Mouse (Mus musculus): ENCODE measurements around the gene 4930523C07Rik. TPM values are rescaled to one million over a fixed set of nuclear protein-coding genes. Genes with fewer than 3 reads are reported as not detected.

Gene 4930523C07Rik
- polyA plus RNA-seq, 1 experiment from 2014 or later, result 2.5 TPM

DNA sequence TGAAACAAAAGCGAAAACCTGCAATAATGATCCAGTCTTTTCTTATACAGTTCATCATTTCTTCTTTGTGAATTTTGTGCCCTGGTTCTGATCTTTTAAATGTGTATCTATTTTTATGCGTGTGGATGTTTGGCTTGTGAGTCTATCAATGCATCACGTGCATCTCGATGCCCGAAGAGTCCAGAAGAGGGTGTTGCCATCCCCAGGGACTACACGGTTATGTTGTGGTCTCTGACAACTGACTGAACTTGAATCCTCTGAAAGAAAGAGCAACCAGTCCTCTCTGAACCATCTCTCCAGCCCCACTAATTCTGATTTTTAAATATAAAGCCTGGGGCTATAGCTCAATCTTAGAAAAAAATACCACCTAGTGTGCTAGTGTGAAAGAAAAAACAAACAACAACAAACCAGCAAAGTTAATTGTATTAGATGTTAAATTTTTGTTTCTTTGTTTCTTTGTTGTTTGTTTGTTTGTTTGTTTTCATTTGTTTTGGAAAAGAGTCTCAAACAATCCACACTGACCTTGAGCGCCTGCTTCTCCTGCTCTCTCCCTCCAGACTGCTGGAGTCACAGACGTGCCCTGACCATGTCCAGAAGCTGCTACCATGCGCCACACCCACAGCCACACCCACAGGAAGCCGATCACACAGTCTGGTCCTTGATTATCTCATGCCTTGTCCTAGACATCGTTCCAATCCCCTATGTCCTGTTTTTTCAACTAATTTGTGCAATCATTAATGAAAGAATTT is 18.9 kb upstream of the 4930523C07Rik start:
- ATAC-seq (ENCODE audit: low FRiP score), result no peak
- no peak overlapping the region for H3K4me2 ChIP-seq (replicated peaks; ENCODE audit: low read depth, low read length)

DNA sequence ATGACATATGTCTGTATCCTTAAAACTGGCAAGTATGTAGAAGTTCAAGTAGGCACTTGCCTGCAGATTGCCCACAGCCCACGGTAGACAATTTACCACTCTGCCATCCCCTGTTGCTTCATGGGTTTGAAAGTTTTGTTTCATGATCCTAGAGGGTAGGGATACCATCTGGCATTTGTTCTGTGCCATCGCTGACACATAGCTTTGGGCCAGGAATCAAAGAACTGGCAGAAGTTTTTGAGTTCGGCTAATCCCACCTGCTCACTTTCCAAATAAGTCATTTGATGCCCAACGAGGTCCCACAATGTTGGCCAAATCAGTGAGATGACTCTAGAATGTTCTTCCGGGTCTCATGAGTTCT is 18.3 kb upstream of the 4930523C07Rik start:
- no peak overlapping the region for H3K4me2 ChIP-seq (replicated peaks; ENCODE audit: low read depth, low read length)

More for the DNA sequence above, 18.9 kb upstream of the 4930523C07Rik start:
- Histone ChIP-seq H3K4me1 (replicated peaks; ENCODE audit: control insufficient read depth, insufficient read depth, low read length) (no peaks in the 10 kb centered on the region), H3K36me3 (ENCODE audit: control insufficient read depth, insufficient read depth, low read length) (no peaks in the 10 kb centered on the region), H3K27me3 (ENCODE audit: control insufficient read depth, insufficient read depth, low read length) (no peaks in the 10 kb centered on the region), H3K4me3 (ENCODE audit: low read depth, low read length) (no peak overlapping the region), H3K27ac (ENCODE audit: low read depth, low read length) (no peak overlapping the region), H3K9ac (ENCODE audit: low read depth, low read length) (no peak overlapping the region), H3K9me3 (ENCODE audit: control insufficient read depth, low read length) (no peaks in the 10 kb centered on the region)
- WGBS, result 82% methylated on average over 11 of the region's 11 CpGs
- no peak for DNase-seq (ENCODE audit: low spot score)

DNA sequence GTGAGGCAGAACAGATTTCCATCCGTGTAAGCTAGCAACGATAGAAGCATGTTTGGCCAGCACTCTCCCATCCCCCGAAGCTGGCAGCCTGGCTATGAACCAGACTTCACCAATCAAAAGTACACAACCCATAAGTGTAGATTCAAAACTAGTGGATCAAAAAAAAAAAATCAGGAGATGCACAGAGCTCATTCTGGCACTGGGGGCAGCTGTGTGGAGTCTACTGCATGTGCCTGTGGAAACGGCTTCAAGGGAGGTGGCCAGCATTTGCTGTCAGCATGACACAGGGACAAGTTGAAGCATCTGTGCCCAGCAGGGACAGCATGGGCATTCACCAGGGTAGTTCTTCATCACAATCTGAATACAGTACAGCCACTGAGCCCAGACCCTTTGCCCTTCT is 16.2 kb upstream of the 4930523C07Rik start:
- no peaks in the 10 kb centered on the region for H3K4me1 ChIP-seq (replicated peaks; ENCODE audit: control insufficient read depth, insufficient read depth, low read length)
- H3K9ac ChIP-seq (ENCODE audit: low read depth, low read length), result no peak overlapping the region
- no peak overlapping the region for H3K4me2 ChIP-seq (replicated peaks; ENCODE audit: low read depth, low read length)
- DNase-seq (ENCODE audit: low spot score) (no peak), ATAC-seq (ENCODE audit: low FRiP score) (no peak)
- H3K36me3 ChIP-seq (ENCODE audit: control insufficient read depth, insufficient read depth, low read length), result no peaks in the 10 kb centered on the region
- no peaks in the 10 kb centered on the region for H3K27me3 ChIP-seq (ENCODE audit: control insufficient read depth, insufficient read depth, low read length)
- no peaks in the 10 kb centered on the region for H3K9me3 ChIP-seq (ENCODE audit: control insufficient read depth, low read length)
- 67% methylated on average over 4 of the region's 4 CpGs for WGBS
- H3K27ac ChIP-seq (ENCODE audit: low read depth, low read length), result no peak overlapping the region
- H3K4me3 ChIP-seq (ENCODE audit: low read depth, low read length), result no peak overlapping the region

More for the DNA sequence above, 18.3 kb upstream of the 4930523C07Rik start:
- no peaks in the 10 kb centered on the region for H3K27me3 ChIP-seq (ENCODE audit: control insufficient read depth, insufficient read depth, low read length)
- no peaks in the 10 kb centered on the region for H3K9me3 ChIP-seq (ENCODE audit: control insufficient read depth, low read length)
- no peak overlapping the region for H3K9ac ChIP-seq (ENCODE audit: low read depth, low read length)
- 91% methylated on average over 5 of the region's 5 CpGs for WGBS
- no peak overlapping the region for H3K27ac ChIP-seq (ENCODE audit: low read depth, low read length)
- DNase-seq (ENCODE audit: low spot score) (no peak), ATAC-seq (ENCODE audit: low FRiP score) (no peak)
- H3K36me3 ChIP-seq (ENCODE audit: control insufficient read depth, insufficient read depth, low read length), result no peaks in the 10 kb centered on the region
- no peak overlapping the region for H3K4me3 ChIP-seq (ENCODE audit: low read depth, low read length)
- no peaks in the 10 kb centered on the region for H3K4me1 ChIP-seq (replicated peaks; ENCODE audit: control insufficient read depth, insufficient read depth, low read length)

DNA sequence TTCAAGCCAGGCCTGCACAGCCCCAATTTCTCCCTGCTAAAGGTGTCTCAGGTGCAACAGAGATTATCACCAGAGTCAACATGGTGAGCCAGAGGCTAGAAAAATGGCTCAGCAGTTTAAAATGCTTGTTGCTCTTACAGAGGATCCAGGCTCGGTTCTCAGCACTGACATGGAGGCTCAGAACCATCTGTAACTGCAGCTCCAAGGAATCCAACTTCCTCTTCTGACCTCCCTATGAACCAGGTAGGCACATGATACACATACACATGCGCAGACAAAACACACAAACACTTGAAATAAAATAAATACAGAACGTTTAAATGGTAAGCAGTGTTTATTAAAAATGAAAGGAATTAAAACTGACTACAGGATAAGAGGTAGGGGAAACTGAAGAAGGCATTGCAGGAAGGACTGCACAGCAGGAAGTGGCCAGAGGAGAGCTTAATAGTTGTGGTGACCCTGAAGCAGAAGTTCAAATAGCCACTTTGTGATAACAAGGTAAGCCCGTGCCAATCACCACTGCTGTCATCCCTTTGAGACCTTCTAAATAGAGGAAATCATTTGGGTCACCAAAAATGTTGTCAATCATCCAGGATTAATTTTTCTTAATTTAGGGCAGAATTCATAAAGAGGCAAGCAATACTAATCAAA is 10.1 kb upstream of the 4930523C07Rik start:
- Histone ChIP-seq H3K4me3 (ENCODE audit: low read depth, low read length) (no peak overlapping the region), H3K4me1 (replicated peaks; ENCODE audit: control insufficient read depth, insufficient read depth, low read length) (no peaks in the 10 kb centered on the region), H3K9me3 (ENCODE audit: control insufficient read depth, low read length) (no peaks in the 10 kb centered on the region), H3K36me3 (ENCODE audit: control insufficient read depth, insufficient read depth, low read length) (no peaks in the 10 kb centered on the region), H3K9ac (ENCODE audit: low read depth, low read length) (no peak overlapping the region), H3K27ac (ENCODE audit: low read depth, low read length) (no peak overlapping the region), H3K27me3 (ENCODE audit: control insufficient read depth, insufficient read depth, low read length) (no peaks in the 10 kb centered on the region), H3K4me2 (replicated peaks; ENCODE audit: low read depth, low read length) (no peak overlapping the region)
- no peak for DNase-seq (ENCODE audit: low spot score)
- 86% methylated on average over 4 of the region's 4 CpGs for WGBS
- ATAC-seq (ENCODE audit: low FRiP score), result no peak

DNA sequence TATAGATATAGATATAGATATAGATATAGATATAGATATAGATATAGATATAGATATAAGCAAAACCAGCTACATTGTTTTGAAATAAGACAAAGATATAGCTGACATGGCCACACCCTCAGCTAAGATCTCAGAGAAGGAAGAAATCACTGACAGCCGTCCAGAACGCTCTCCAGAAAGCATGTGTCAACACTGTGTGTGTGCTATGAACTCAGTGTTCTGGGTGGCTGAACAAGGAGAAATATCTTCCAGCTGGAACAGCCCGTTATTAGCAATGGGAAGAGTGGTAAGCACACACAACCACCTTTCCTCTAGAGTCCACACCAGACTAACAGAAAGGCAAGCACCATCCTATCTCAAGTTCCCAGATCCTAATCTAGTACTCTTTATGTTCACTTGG is 8.6 kb upstream of the 4930523C07Rik start:
- Histone ChIP-seq H3K4me2 (replicated peaks; ENCODE audit: low read depth, low read length) (no peak overlapping the region), H3K27ac (ENCODE audit: low read depth, low read length) (no peak overlapping the region), H3K27me3 (ENCODE audit: control insufficient read depth, insufficient read depth, low read length) (no peaks in the 10 kb centered on the region), H3K9me3 (ENCODE audit: control insufficient read depth, low read length) (no peaks in the 10 kb centered on the region), H3K4me1 (replicated peaks; ENCODE audit: control insufficient read depth, insufficient read depth, low read length) (no peaks in the 10 kb centered on the region), H3K9ac (ENCODE audit: low read depth, low read length) (no peak overlapping the region), H3K4me3 (ENCODE audit: low read depth, low read length) (no peak overlapping the region), H3K36me3 (ENCODE audit: control insufficient read depth, insufficient read depth, low read length) (no peaks in the 10 kb centered on the region)
- DNase-seq (ENCODE audit: low spot score) (no peak), ATAC-seq (ENCODE audit: low FRiP score) (no peak)
- WGBS, result 75% methylated on average over 3 of the region's 3 CpGs

DNA sequence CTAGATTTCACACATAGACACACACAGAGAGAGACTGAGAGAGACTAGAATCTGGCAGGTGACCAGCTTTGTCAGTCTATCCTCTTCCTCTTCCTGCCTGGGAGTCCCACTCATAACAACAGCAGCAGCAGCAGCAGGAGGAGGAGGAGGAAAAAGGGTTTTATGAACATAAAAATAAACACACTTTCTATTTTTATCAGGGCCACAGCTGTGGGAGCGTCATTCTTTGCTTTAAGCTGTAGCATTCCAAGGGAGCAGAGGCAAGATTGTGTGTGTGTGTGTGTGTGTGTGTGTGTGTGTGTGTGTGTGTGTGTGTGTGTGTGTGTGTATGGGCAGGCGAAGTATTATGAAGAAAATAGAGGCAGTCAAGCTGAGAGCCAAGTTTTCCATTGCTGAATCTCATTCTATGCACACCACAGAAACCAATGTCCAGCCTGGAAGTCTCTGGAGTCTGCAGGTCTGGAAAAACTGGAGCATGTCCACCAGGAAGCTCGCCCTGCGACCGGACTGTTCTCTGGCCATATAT is 7.1 kb upstream of the 4930523C07Rik start:
- ATAC-seq (ENCODE audit: low FRiP score) (no peak), DNase-seq (ENCODE audit: low spot score) (no peak)
- no peak overlapping the region for H3K27ac ChIP-seq (ENCODE audit: low read depth, low read length)
- H3K4me2 ChIP-seq (replicated peaks; ENCODE audit: low read depth, low read length), result no peak overlapping the region
- WGBS, result 91% methylated on average over 5 of the region's 5 CpGs
- no peak overlapping the region for H3K9ac ChIP-seq (ENCODE audit: low read depth, low read length)
- no peak overlapping the region for H3K4me3 ChIP-seq (ENCODE audit: low read depth, low read length)
- no peaks in the 10 kb centered on the region for H3K36me3 ChIP-seq (ENCODE audit: control insufficient read depth, insufficient read depth, low read length)
- H3K4me1 ChIP-seq (replicated peaks; ENCODE audit: control insufficient read depth, insufficient read depth, low read length), result no peaks in the 10 kb centered on the region
- H3K27me3 ChIP-seq (ENCODE audit: control insufficient read depth, insufficient read depth, low read length), result no peaks in the 10 kb centered on the region
- H3K9me3 ChIP-seq (ENCODE audit: control insufficient read depth, low read length), result no peaks in the 10 kb centered on the region

DNA sequence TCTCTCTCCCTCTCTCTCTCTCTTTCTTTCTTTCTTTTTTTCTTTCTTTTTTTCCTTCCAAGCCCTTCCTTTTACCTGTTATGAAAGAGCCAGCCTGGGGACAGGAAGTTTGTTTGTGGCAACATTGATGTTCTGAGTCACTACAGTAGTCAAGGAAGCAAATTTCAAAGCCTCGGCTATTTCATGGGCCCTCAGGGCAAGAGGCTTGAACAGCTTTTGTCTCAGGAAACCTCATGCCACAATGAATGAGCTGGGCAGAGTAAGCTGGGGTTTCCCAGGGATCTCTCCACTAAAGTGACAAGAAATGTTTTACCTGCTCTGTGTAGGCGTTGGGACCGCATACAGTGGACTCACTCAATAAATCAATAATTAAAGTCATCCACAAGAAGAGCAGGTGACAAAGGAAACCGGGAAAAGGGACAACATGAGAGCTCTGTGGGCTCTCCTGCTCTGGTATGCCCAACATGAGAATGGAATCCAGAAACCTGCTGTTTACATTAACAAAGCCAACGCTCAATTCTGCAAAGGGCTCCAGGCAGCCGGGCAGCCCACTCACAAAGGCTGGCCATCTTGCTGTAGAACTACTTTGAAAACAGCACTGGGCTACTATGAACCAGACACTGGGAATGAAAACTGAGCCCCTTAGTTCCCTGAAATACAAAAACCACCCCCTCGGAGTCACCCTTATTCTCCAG is 4.1 kb upstream of the 4930523C07Rik start:
- WGBS, result 67% methylated on average over 7 of the region's 7 CpGs
- Histone ChIP-seq H3K36me3 (ENCODE audit: control insufficient read depth, insufficient read depth, low read length) (no peaks in the 10 kb centered on the region), H3K9me3 (ENCODE audit: control insufficient read depth, low read length) (no peaks in the 10 kb centered on the region), H3K27me3 (ENCODE audit: control insufficient read depth, insufficient read depth, low read length) (no peaks in the 10 kb centered on the region), H3K27ac (ENCODE audit: low read depth, low read length) (no peak overlapping the region), H3K9ac (ENCODE audit: low read depth, low read length) (no peak overlapping the region), H3K4me1 (replicated peaks; ENCODE audit: control insufficient read depth, insufficient read depth, low read length) (peaks cover 4% of the 10 kb centered on the region; the same call in 1 of the 2 replicates), H3K4me2 (replicated peaks; ENCODE audit: low read depth, low read length) (no peak overlapping the region), H3K4me3 (ENCODE audit: low read depth, low read length) (no peak overlapping the region)
- ATAC-seq (ENCODE audit: low FRiP score) (no peak), DNase-seq (ENCODE audit: low spot score) (no peak)

DNA sequence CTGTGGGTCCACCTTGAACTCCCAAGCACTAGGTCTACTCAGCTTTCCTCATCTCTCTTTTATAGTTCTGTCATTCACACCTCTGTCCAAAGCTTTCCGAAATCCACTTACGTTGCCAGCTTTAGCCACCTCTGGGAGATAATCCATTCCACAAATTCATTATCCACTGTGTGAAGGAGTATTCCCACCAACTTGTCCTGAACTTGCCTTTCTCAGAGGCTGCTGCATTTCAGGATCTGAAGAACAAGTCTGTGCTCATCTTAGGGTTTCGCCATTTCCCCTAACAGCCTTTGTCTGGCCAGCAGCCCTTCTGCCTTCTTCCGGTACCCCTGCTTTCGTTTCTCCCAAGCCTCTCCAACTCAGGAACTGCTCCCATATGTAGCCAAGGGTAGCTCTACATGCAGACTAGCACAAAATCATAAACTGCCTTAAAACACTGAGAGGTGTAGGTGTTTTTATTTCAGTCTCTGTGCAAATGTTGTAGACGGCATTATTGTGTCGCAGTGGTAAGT is 2.9 kb upstream of the 4930523C07Rik start:
- H3K27me3 ChIP-seq (ENCODE audit: control insufficient read depth, insufficient read depth, low read length), result no peaks in the 10 kb centered on the region

More for the DNA sequence above, 2.9 kb upstream of the 4930523C07Rik start:
- DNase-seq (ENCODE audit: low spot score) (no peak), ATAC-seq (ENCODE audit: low FRiP score) (no peak)
- Histone ChIP-seq H3K4me1 (replicated peaks; ENCODE audit: control insufficient read depth, insufficient read depth, low read length) (peaks cover 4% of the 10 kb centered on the region; the same call in 1 of the 2 replicates), H3K9ac (ENCODE audit: low read depth, low read length) (no peak overlapping the region), H3K36me3 (ENCODE audit: control insufficient read depth, insufficient read depth, low read length) (no peaks in the 10 kb centered on the region), H3K4me3 (ENCODE audit: low read depth, low read length) (no peak overlapping the region), H3K27ac (ENCODE audit: low read depth, low read length) (no peak overlapping the region), H3K9me3 (ENCODE audit: control insufficient read depth, low read length) (no peaks in the 10 kb centered on the region), H3K4me2 (replicated peaks; ENCODE audit: low read depth, low read length) (no peak overlapping the region)
- WGBS, result 93% methylated on average over 7 of the region's 7 CpGs

Data from hindbrain, embryonic 11.5 days (tissue).